Mouse (Mus musculus): Measurements from ENCODE around the gene Eras. TPM values are rescaled to one million over a fixed set of nuclear protein-coding genes. Genes with fewer than 3 reads are reported as not detected.
"Not testable (repeated sequence)": the region's sequence is repeated elsewhere in the genome, so short reads cannot be mapped to it uniquely, and the experiment has no call there.

Eras gene
- polyA plus RNA-seq, 2 experiments from 2014 or later, result not detected

DNA sequence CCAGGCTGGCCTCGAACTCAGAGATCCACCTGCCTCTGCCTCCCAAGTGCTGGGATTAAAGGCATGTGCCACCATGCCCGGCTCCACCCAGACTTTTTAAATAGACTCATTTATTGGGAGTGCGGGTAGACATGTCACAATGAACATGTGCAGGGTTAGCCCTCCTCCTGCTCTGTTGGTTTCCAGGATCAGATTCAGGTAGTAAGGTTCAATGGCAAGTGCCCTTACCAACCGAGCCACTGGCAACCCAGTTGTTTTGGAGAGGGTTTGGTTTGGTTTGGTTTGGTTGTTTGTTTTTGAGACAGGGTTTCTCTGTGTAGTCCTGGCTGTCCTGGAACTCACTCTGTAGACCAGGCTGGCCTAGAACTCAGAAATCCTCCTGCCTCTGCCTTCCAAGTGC is 19.2 kb downstream of the Eras start, which contains the start of gene Gm10490:
TSS of gene Gm10490 (plus strand) at position 301 of the 400 bp plus-strand sequence.
- not testable (repeated sequence) for ATAC-seq

DNA sequence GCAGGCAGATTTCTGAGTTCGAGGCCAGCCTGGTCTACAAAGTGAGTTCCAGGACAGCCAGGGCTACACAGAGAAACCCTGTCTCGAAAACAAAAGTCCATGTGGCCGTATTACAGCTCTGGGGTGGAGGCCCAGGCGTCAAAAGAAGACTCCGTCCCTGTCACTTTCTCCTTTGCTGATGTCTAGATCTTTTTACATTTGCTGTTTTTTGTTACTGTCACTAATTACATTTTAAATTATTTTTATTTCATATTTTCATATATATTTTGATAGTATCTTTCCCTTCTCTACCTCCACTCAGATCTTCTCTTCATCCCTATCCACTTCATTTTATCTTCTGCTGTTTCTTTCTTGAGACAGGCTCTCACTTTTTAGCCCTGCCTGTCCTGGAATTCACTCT is 20.7 kb downstream of the Eras start, which contains the start of gene Gm10491:
TSS of gene Gm10491 (minus strand) at position 101 of the 400 bp plus-strand sequence.
- ATAC-seq, result no peak

DNA sequence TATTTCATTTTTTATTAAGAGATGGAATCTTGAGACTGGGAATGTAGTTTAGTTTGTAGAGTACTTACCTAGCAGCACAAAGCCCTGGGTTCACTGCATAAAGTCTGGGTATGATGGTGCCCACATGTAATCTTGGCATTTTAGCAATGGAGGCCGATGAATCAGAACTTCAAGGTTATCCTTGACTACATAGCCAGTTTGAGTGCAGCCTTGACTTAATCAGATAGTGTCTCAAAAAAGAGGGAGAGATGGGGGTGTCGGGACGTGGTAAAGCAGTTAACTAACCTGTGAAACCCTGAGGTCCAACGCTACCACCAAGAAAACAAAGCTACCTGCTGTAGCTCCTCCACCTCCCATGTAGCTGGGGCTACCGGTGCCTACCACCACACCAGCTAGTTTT is 24.0 kb downstream of the Eras start:
- ATAC-seq, result no peak

DNA sequence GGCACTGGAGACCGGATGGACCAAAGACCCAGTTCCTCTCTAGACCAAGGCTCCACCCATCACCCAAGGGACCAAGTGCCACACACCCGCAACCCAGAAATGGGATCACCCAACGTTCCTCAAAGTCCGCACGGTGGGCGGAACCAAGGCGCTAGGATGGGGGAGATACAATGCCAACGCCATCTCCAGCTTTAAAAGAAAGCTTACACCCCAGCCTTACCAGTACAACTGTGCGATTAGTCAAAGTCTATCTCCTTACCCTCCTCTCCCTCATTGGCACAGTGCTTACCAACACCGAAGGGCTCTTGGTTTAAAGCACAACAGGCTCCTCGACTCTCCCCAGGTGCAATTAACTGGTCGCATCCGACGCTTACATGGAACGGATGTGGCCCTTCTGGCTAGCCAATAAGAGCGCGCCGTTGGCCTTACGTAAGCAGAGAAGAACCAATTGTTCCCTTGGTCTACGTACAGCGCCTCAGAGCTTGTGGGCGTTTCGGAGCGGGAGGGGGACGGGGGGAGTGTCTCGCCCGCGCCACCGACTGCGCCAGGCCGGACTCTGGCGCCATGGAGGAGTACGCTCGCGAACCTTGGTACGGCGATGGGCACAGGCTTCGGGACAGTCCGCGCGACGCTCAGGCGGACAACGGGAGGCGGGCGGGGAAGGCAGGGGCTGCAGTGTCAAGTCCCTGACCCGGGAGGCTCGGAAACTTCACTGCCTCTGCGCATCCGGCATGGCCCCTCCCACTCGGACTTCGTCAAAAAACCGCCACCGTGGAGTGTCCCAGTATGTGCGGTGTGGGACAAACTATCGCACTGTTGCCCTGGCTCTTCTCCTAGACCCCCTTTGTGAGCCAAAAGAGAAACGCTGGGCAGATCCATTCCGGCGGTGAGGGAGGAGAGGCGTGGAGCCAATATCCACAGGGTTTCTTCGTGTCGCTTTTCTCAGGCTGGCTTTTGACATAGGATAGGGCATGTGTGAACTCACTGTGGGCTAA is 29.2 kb downstream of the Eras start, which contains the start of the genes Pqbp1 and Timm17b:
TSS of gene Pqbp1 (minus strand) at position 390 of the 995 bp plus-strand sequence.
TSS of gene Timm17b (plus strand) at position 478 of the 995 bp plus-strand sequence.
- peak; percentile 95 for ATAC-seq

GRCm38 (mm10) chrX:7898211-7898610 is 30.2 kb downstream of the Eras start:
- no peak for ATAC-seq

- ATAC-seq, result peak; percentile 76
Measured at GRCm38 (mm10) chrX:7883841-7884567, 44.4 kb downstream of the Eras start, which contains the start of gene Slc35a2. TSS of gene Slc35a2 (plus strand) at chrX:7884028.

DNA sequence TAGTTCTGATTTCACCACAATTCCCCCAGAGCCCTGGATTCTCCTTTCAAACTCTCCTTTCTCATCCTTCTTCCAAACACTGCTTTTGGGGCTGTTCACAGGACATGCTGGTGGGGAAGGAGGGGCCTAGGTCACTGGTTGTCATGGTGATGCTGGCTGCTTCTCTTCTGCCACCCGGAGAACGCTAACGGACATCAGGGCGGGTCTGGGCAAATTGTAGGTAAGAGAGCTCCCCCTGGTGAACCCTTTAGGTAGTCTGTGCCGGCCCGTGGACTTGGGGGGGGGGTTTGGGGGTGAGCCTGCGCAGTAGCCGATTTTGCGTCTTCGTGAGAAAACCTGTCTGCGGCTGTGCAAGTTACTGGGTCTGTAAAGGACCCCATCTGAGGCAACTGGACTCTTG is 48.6 kb downstream of the Eras start:
- peak; percentile 28 for ATAC-seq

DNA sequence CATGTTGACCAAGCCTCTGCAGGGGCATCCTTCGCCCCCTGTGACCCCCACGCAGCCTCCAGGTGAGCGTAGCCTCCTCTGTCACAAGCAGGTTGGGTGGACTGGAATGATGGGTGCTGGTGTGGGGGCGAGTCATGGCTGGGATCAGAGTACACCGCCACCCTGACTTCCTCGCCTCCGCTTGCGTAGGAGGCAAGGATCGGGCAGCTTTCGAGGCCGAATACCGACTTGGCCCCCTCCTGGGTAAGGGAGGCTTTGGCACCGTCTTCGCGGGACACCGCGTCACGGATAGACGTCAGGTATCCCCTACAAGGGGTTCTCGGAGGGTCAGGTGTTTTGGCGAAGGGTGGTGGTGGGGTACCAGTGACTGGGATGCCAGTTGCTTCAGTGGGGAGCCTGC is 49.9 kb downstream of the Eras start:
- ATAC-seq, result peak; percentile 2

DNA sequence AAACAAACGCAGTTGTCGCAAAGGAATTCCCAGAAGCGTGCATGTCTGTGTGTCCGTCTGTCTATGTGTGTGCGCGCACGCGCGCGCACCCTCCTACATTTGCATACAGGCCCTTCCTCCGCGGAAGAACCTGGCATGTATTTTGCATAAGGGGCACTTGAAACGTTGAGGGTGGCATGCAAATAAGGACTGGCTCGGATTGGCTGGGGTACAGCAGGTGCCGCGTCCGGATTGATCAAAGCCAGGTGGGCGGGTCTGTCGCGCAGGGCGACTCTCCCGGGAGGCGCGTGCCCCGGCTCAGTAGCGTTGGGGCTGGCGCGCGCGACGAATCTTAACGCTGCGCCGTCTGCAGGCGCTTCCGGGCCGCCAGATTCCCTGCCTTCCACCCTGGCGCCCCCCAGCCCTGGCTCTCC is 50.4 kb downstream of the Eras start, which contains the start of gene Pim2:
TSS of gene Pim2 (plus strand) at position 256 of the 413 bp plus-strand sequence.
- peak; percentile 96 for ATAC-seq

Other genes with a start within 250 kb of the Eras start
- not detected for gene Magix, start 247.4 kb downstream of the Eras start, polyA plus RNA-seq (2017; shearing (Covaris generic))
- gene Gpkow, start 231.5 kb downstream of the Eras start, polyA plus RNA-seq (2017; shearing (Covaris generic)), result 10 to 100 TPM; 50.8 to 69.7 TPM
- gene Wdr45, start 214.3 kb downstream of the Eras start, polyA plus RNA-seq (2017; shearing (Covaris generic)), result 10 to 100 TPM; 42.8 to 76.1 TPM
- 1 to 10 TPM in 1 of 2 experiments, not detected in 1; 1.0 TPM for gene Gm45208, start 206.4 kb downstream of the Eras start, polyA plus RNA-seq (2017; shearing (Covaris generic))
- gene Praf2, start 200.2 kb downstream of the Eras start, polyA plus RNA-seq (2017; shearing (Covaris generic)), result 10 to 100 TPM; 33.9 to 40.0 TPM
- gene Ccdc120, start 177.7 kb downstream of the Eras start, polyA plus RNA-seq (2017; shearing (Covaris generic)), result under 1 TPM; 0.20 to 0.52 TPM
- gene Tfe3, start 166.0 kb downstream of the Eras start, polyA plus RNA-seq (2017; shearing (Covaris generic)), result 10 to 100 TPM in 1 of 2 experiments, 1 to 10 TPM in 1; 8.5 to 14.4 TPM
- gene Gripap1, start 138.8 kb downstream of the Eras start, polyA plus RNA-seq (2017; shearing (Covaris generic)), result 10 to 100 TPM; 58.7 to 98.2 TPM
- gene Kcnd1, start 106.3 kb downstream of the Eras start, polyA plus RNA-seq (2017; shearing (Covaris generic)), result under 1 TPM; 0.63 to 0.72 TPM
- 10 to 100 TPM; 13.7 to 28.6 TPM for gene Otud5, start 87.2 kb downstream of the Eras start, polyA plus RNA-seq (2017; shearing (Covaris generic))
- 10 to 100 TPM; 33.6 to 41.9 TPM for gene Pim2, start 50.3 kb downstream of the Eras start, polyA plus RNA-seq (2017; shearing (Covaris generic))
- gene Slc35a2, start 44.6 kb downstream of the Eras start, polyA plus RNA-seq (2017; shearing (Covaris generic)), result 10 to 100 TPM; 17.1 to 35.7 TPM
- 100 to 1,000 TPM; 108 to 123 TPM for gene Pqbp1, start 29.3 kb downstream of the Eras start, polyA plus RNA-seq (2017; shearing (Covaris generic))
- 100 to 1,000 TPM; 107 to 109 TPM for gene Timm17b, start 29.2 kb downstream of the Eras start, polyA plus RNA-seq (2017; shearing (Covaris generic))
- gene Gm10491, start 20.8 kb downstream of the Eras start, polyA plus RNA-seq (2017; shearing (Covaris generic)), result not detected
- not detected for gene Gm10490, start 19.1 kb downstream of the Eras start, polyA plus RNA-seq (2017; shearing (Covaris generic))
- gene Pcsk1n, start 8.8 kb downstream of the Eras start, polyA plus RNA-seq (2017; shearing (Covaris generic)), result not detected
- gene Hdac6, start 19.3 kb upstream of the Eras start, polyA plus RNA-seq (2017; shearing (Covaris generic)), result 10 to 100 TPM in 1 of 2 experiments, 1 to 10 TPM in 1; 8.3 to 15.9 TPM
- 10 to 100 TPM; 43.6 to 47.9 TPM for gene Gata1, start 49.5 kb upstream of the Eras start, polyA plus RNA-seq (2017; shearing (Covaris generic))
- gene Glod5, start 89.9 kb upstream of the Eras start, polyA plus RNA-seq (2017; shearing (Covaris generic)), result not detected
- 10 to 100 TPM; 16.0 to 31.0 TPM for gene Suv39h1, start 146.2 kb upstream of the Eras start, polyA plus RNA-seq (2017; shearing (Covaris generic))
- 10 to 100 TPM; 13.9 to 22.0 TPM for gene Was, start 161.9 kb upstream of the Eras start, polyA plus RNA-seq (2017; shearing (Covaris generic))
- gene Wdr13, start 204.3 kb upstream of the Eras start, polyA plus RNA-seq (2017; shearing (Covaris generic)), result 10 to 100 TPM; 19.1 to 33.8 TPM
- gene Rbm3, start 217.3 kb upstream of the Eras start, polyA plus RNA-seq (2017; shearing (Covaris generic)), result 100 to 1,000 TPM; 519 to 666 TPM
- 1 to 10 TPM; 3.2 to 4.2 TPM for gene Tbc1d25, start 247.6 kb upstream of the Eras start, polyA plus RNA-seq (2017; shearing (Covaris generic))

Data from CD4-positive, CD25-positive, alpha-beta regulatory T cell, adult 4 months (primary cell).